In genomic region chr2:166465531-166465930, GRCm38 (mm10) we compare ENCODE assay signal across 26 mouse cellular contexts.
A peak's percentile ranks its signal among the peaks of the same experiment; 100 is the strongest.
DNase-seq lines count a peak whose midpoint lies in the region; ATAC-seq and TF ChIP-seq lines count a peak whose summit lies in the region.
"Had no signal": no experiment of that assay in that cellular context is flagged by ENCODE, and none has a peak within 500 bp of the region (broad histone marks: within the 10 kb centered on the region; RNA-seq: fewer than 3 reads in every experiment).

No protein-coding gene starts in this region.

- peaks cover 10% of the 10 kb centered on the region for H3K4me1 ChIP-seq in kidney, embryonic 16.5 days (ENCODE audit: insufficient read depth, low read length)
- peaks cover 26% of the 10 kb centered on the region for H3K4me1 ChIP-seq in midbrain, embryonic 10.5 days
- no peaks in the 10 kb centered on the region for H3K4me1 ChIP-seq in midbrain, embryonic 15.5 days
- peaks cover 19% of the 10 kb centered on the region for H3K4me1 ChIP-seq in limb, embryonic 10.5 days
- no peaks in the 10 kb centered on the region; the same call in 1 of the 2 replicates for H3K4me1 ChIP-seq in intestine, postnatal 0 days (replicated peaks; ENCODE audit: control insufficient read depth, insufficient read depth, low read length)

- no peaks in the 10 kb centered on the region for H3K27me3 ChIP-seq in kidney, embryonic 16.5 days (ENCODE audit: insufficient read depth, low read length)
- peaks cover 19% of the 10 kb centered on the region for H3K27me3 ChIP-seq in midbrain, embryonic 10.5 days (ENCODE audit: low read depth, poor library complexity, severe bottlenecking)
- H3K27me3 ChIP-seq in midbrain, embryonic 15.5 days (replicated peaks) = no peaks in the 10 kb centered on the region
- H3K27me3 ChIP-seq in limb, embryonic 10.5 days (ENCODE audit: low read depth, poor library complexity, severe bottlenecking) = no peaks in the 10 kb centered on the region
- H3K27me3 ChIP-seq in intestine, postnatal 0 days (replicated peaks; ENCODE audit: control insufficient read depth, insufficient read depth, low read length) = no peaks in the 10 kb centered on the region
- H3K27me3 ChIP-seq: embryonic facial prominence, embryonic 12.5 days; embryonic facial prominence, embryonic 15.5 days; forebrain, embryonic 13.5 days; heart, embryonic 13.5 days had no signal

- H3K4me3 ChIP-seq in kidney, embryonic 16.5 days (ENCODE audit: low read length) = no peak overlapping the region
- H3K4me3 ChIP-seq in midbrain, embryonic 10.5 days = no peak overlapping the region
- H3K4me3 ChIP-seq in midbrain, embryonic 15.5 days = no peak overlapping the region
- H3K4me3 ChIP-seq in limb, embryonic 10.5 days = no peak overlapping the region
- no peak overlapping the region for H3K4me3 ChIP-seq in intestine, postnatal 0 days (ENCODE audit: low read depth, low read length)
- H3K4me3 ChIP-seq: embryonic facial prominence, embryonic 12.5 days; embryonic facial prominence, embryonic 15.5 days; forebrain, embryonic 13.5 days; heart, adult 2 months; heart, embryonic 10.5 days; heart, embryonic 13.5 days had no signal

- DNase-seq in kidney, adult 11 months = peak; percentile 71
- DNase-seq in kidney, postnatal 14 days = no peak
- peak; percentile 72 to 75 for DNase-seq in kidney, adult 8-10 months
- DNase-seq in midbrain, embryonic 10.5 days (ENCODE audit: low spot score) = no peak
- DNase-seq in limb, embryonic 10.5 days (ENCODE audit: low spot score) = no peak
- DNase-seq: adrenal gland, adult 2 months; adrenal gland, postnatal 36 days; cerebellum, adult 18-20 months; cerebellum, adult 9-10 months; cerebellum, postnatal 14 days; gastrocnemius, postnatal 10 days; gastrocnemius, postnatal 36 days; heart, adult 2 months; heart, postnatal 14 days; heart, postnatal 4 days had no signal

- TF ChIP-seq CTCF in intestine, postnatal 0 days (IDR thresholded peaks at IDR 0.05; ENCODE audit: low read depth) = no peak

- no peak overlapping the region for H3K4me2 ChIP-seq in kidney, embryonic 16.5 days (replicated peaks; ENCODE audit: low read depth, low read length)
- no peak overlapping the region for H3K4me2 ChIP-seq in midbrain, embryonic 15.5 days
- no peak overlapping the region for H3K4me2 ChIP-seq in intestine, postnatal 0 days (replicated peaks; ENCODE audit: low read depth)
- H3K4me2 ChIP-seq: embryonic facial prominence, embryonic 12.5 days; embryonic facial prominence, embryonic 15.5 days; forebrain, embryonic 13.5 days; heart, embryonic 13.5 days; hindbrain, embryonic 14.5 days had no signal

- H3K27ac ChIP-seq in kidney, embryonic 16.5 days (ENCODE audit: low read length) = no peak overlapping the region
- H3K27ac ChIP-seq in midbrain, embryonic 10.5 days (replicated peaks) = peak overlapping the region; percentile 17; the same call in 1 of the 2 replicates
- H3K27ac ChIP-seq in midbrain, embryonic 15.5 days = no peak overlapping the region
- H3K27ac ChIP-seq in limb, embryonic 10.5 days = peak overlapping the region; percentile 50; the same call in 1 of the 2 replicates
- no peak overlapping the region for H3K27ac ChIP-seq in intestine, postnatal 0 days (ENCODE audit: low read depth, low read length)
- H3K27ac ChIP-seq: embryonic facial prominence, embryonic 12.5 days; embryonic facial prominence, embryonic 15.5 days; forebrain, embryonic 13.5 days; heart, adult 2 months; heart, embryonic 13.5 days; hindbrain, embryonic 14.5 days had no signal

- H3K9ac ChIP-seq in kidney, embryonic 16.5 days (replicated peaks; ENCODE audit: low read length) = no peak overlapping the region
- no peak overlapping the region for H3K9ac ChIP-seq in midbrain, embryonic 15.5 days
- H3K9ac ChIP-seq in intestine, postnatal 0 days (ENCODE audit: low read depth, low read length) = no peak overlapping the region
- H3K9ac ChIP-seq: embryonic facial prominence, embryonic 12.5 days; embryonic facial prominence, embryonic 15.5 days; forebrain, embryonic 13.5 days; heart, embryonic 13.5 days; hindbrain, embryonic 14.5 days had no signal

- no peaks in the 10 kb centered on the region for H3K9me3 ChIP-seq in kidney, embryonic 16.5 days (ENCODE audit: low read length)
- H3K9me3 ChIP-seq in midbrain, embryonic 10.5 days (replicated peaks) = no peaks in the 10 kb centered on the region
- H3K9me3 ChIP-seq in midbrain, embryonic 15.5 days = no peaks in the 10 kb centered on the region
- H3K9me3 ChIP-seq in limb, embryonic 10.5 days (replicated peaks) = no peaks in the 10 kb centered on the region
- H3K9me3 ChIP-seq in intestine, postnatal 0 days (ENCODE audit: control insufficient read depth) = no peaks in the 10 kb centered on the region
- H3K9me3 ChIP-seq: embryonic facial prominence, embryonic 12.5 days; embryonic facial prominence, embryonic 15.5 days; forebrain, embryonic 13.5 days; heart, embryonic 10.5 days; heart, embryonic 13.5 days had no signal

- ATAC-seq in kidney, embryonic 16.5 days (ENCODE audit: low FRiP score, low TSS enrichment) = no peak
- ATAC-seq in midbrain, embryonic 15.5 days (replicated peaks) = no peak
- ATAC-seq in intestine, postnatal 0 days = no peak
- ATAC-seq: CD4-positive, CD25-positive, alpha-beta regulatory T cell, adult 4 months; forebrain, embryonic 13.5 days; forebrain, embryonic 16.5 days had no signal

- 72% methylated on average over 5 of the region's 5 CpGs for WGBS in kidney, embryonic 16.5 days
- 73% methylated on average over 5 of the region's 5 CpGs for WGBS in midbrain, embryonic 10.5 days
- 69% methylated on average over 5 of the region's 5 CpGs for whole genome bisulfite sequencing in midbrain, embryonic 15.5 days
- 78% methylated on average over 5 of the region's 5 CpGs for WGBS in limb, embryonic 10.5 days
- WGBS in intestine, postnatal 0 days = 75% methylated on average over 5 of the region's 5 CpGs

- H3K36me3 ChIP-seq in kidney, embryonic 16.5 days (ENCODE audit: insufficient read depth, low read length) = no peaks in the 10 kb centered on the region
- no peaks in the 10 kb centered on the region for H3K36me3 ChIP-seq in midbrain, embryonic 10.5 days
- H3K36me3 ChIP-seq in midbrain, embryonic 15.5 days (replicated peaks) = no peaks in the 10 kb centered on the region
- H3K36me3 ChIP-seq in limb, embryonic 10.5 days = no peaks in the 10 kb centered on the region
- no peaks in the 10 kb centered on the region for H3K36me3 ChIP-seq in intestine, postnatal 0 days (ENCODE audit: control insufficient read depth, insufficient read depth)
- H3K36me3 ChIP-seq: embryonic facial prominence, embryonic 12.5 days; embryonic facial prominence, embryonic 15.5 days; heart, embryonic 10.5 days; heart, embryonic 13.5 days had no signal

Comparison
In these comparisons a context has a peak if more than half of its experiments do, and no peak if none do; other contexts are left out.
1. DNase-seq: peak in kidney, adult 11 months (single experiment) and kidney, adult 8-10 months (2 of 2); none in kidney, postnatal 14 days (single experiment), midbrain, embryonic 10.5 days (single experiment) and limb, embryonic 10.5 days (single experiment).
2. H3K27ac ChIP-seq: peak in midbrain, embryonic 10.5 days (single experiment) and limb, embryonic 10.5 days (single experiment); none in kidney, embryonic 16.5 days (single experiment), midbrain, embryonic 15.5 days (single experiment) and intestine, postnatal 0 days (single experiment).